Mouse (Mus musculus) spleen, adult 2 months (tissue): ENCODE data around the gene Cd5. TPM values are rescaled to one million over a fixed set of nuclear protein-coding genes. Genes with fewer than 3 reads are reported as not detected.
A peak's percentile ranks its signal among the peaks of the same experiment; 100 is the strongest.

Experiments
- DNase-seq, 2 experiments: peaks; one replicate each; pipeline versions ENCODE4 v3.0.0 to v3.0.0-alpha.2; 2012 to 2021; ENCODE audit warnings: low spot score in 2 of 2, low read depth in 1 of 2
- H3K27ac ChIP-seq: fragments of 200-500 bp; 2 replicates; pipeline ENCODE4 v1.5.1; 2012; ENCODE audit warnings: low read length, inconsistent platforms; ENCODE audit not compliant: insufficient read depth
- H3K27me3 ChIP-seq: fragments of 200-500 bp; 2 replicates; pipeline ENCODE4 v1.6.1; 2012; ENCODE audit warnings: mild to moderate bottlenecking, moderate library complexity, low read length, inconsistent platforms; ENCODE audit not compliant: control insufficient read depth, insufficient read depth
- H3K36me3 ChIP-seq: fragments of 200-500 bp; 2 replicates; pipeline ENCODE4 v1.6.1; 2012; ENCODE audit warnings: mild to moderate bottlenecking, low read length, inconsistent platforms; ENCODE audit not compliant: control insufficient read depth, insufficient read depth
- H3K4me1 ChIP-seq: fragments of 200-500 bp; 2 replicates; pipeline ENCODE4 v1.6.1; 2011; ENCODE audit warnings: inconsistent platforms; ENCODE audit not compliant: control insufficient read depth, insufficient read depth, insufficient read length
- H3K4me3 ChIP-seq: fragments of 200-500 bp; 2 replicates; pipeline ENCODE4 v1.5.1; 2011; ENCODE audit warnings: mild to moderate bottlenecking, inconsistent platforms; ENCODE audit not compliant: insufficient read depth, insufficient read length; ENCODE audit errors: extremely low read depth
- CTCF ChIP-seq: fragments of 200-500 bp; IDR thresholded peaks from 2 replicates; pipeline ENCODE4 v1.5.1; 2011; ENCODE audit warnings: mild to moderate bottlenecking, inconsistent platforms; ENCODE audit not compliant: insufficient read depth, insufficient read length, insufficient replicate concordance; ENCODE audit errors: extremely low read depth
- POLR2A ChIP-seq: fragments of 200-500 bp; IDR thresholded peaks from 2 replicates; pipeline ENCODE4 v1.6.1; 2011; ENCODE audit warnings: low read depth, low read length, inconsistent platforms
- WGBS: fragments of 180-500 bp; shearing (Covaris S2); methylation state at CpG from one replicate; pipeline ENCODE4 v1.1.7; 2018; 5-methylcytosine and 5-hydroxymethylcytosine counted together
- polyA plus RNA-seq: library from polyadenylated mRNA; depleted of rRNA; stranded (reverse); fragments of >200 nt; gene quantifications from 2 replicates; pipeline ENCODE4 v1.2.3, GENCODE M21; 2012

The Cd5 gene
- polyA plus RNA-seq, 1 experiment, result 35.2 TPM

- no peak overlapping the region for H3K4me3 ChIP-seq
- H3K36me3 ChIP-seq, result no peaks in the 10 kb centered on the region
- no peak for DNase-seq
- no peak overlapping the region for H3K27ac ChIP-seq
- 80% methylated on average over 5 of the region's 5 CpGs for WGBS
- TF ChIP-seq POLR2A (no peak), CTCF (no peak)
- H3K4me1 ChIP-seq, result peaks cover 2% of the 10 kb centered on the region; the same call in 1 of the 2 replicates
- H3K27me3 ChIP-seq, result no peaks in the 10 kb centered on the region
Observed at GRCm38 (mm10) chr19:10723649-10724048, 15.2 kb downstream of the Cd5 start.

- Histone ChIP-seq H3K27ac (no peak overlapping the region), H3K4me1 (peaks cover under 1% of the 10 kb centered on the region; the same call in 1 of the 2 replicates), H3K36me3 (no peaks in the 10 kb centered on the region), H3K4me3 (no peak overlapping the region), H3K27me3 (no peaks in the 10 kb centered on the region)
- 42% methylated on average over 13 of the region's 13 CpGs for WGBS
- no peak for TF ChIP-seq POLR2A
- TF ChIP-seq CTCF, result no peak
- no peak for DNase-seq
Observed at GRCm38 (mm10) chr19:10723084-10723483, 15.7 kb downstream of the Cd5 start.

- H3K27ac ChIP-seq, result 0 out of 2 replicates have a peak overlapping the region, but pooled peaks have one; percentile 10
- WGBS, result 20% methylated on average over 5 of the region's 5 CpGs
- TF ChIP-seq CTCF (no peak), POLR2A (no peak)
- no peaks in the 10 kb centered on the region for H3K4me1 ChIP-seq
- no peak for DNase-seq
- H3K4me3 ChIP-seq, result no peak overlapping the region
- H3K27me3 ChIP-seq, result no peaks in the 10 kb centered on the region
- H3K36me3 ChIP-seq, result no peaks in the 10 kb centered on the region
Observed at GRCm38 (mm10) chr19:10721064-10721463, 17.7 kb downstream of the Cd5 start.

- 33% methylated on average over 3 of the region's 3 CpGs for WGBS
- H3K27me3 ChIP-seq, result no peaks in the 10 kb centered on the region
- no peaks in the 10 kb centered on the region for H3K36me3 ChIP-seq
- H3K27ac ChIP-seq, result 0 out of 2 replicates have a peak overlapping the region, but pooled peaks have one; percentile 10
- H3K4me3 ChIP-seq, result no peak overlapping the region
- DNase-seq, result no peak
- TF ChIP-seq CTCF (no peak), POLR2A (no peak)
- no peaks in the 10 kb centered on the region for H3K4me1 ChIP-seq
Observed at GRCm38 (mm10) chr19:10720524-10720923, 18.3 kb downstream of the Cd5 start.

- no peaks in the 10 kb centered on the region for H3K4me1 ChIP-seq
- 95% methylated on average over 2 of the region's 2 CpGs for WGBS
- H3K36me3 ChIP-seq, result no peaks in the 10 kb centered on the region
- TF ChIP-seq CTCF (no peak), POLR2A (no peak)
- H3K27ac ChIP-seq, result 0 out of 2 replicates have a peak overlapping the region, but pooled peaks have one; percentile 8
- H3K4me3 ChIP-seq, result no peak overlapping the region
- H3K27me3 ChIP-seq, result no peaks in the 10 kb centered on the region
- DNase-seq, result no peak
Observed at GRCm38 (mm10) chr19:10719751-10720150, 19.1 kb downstream of the Cd5 start.

- Histone ChIP-seq H3K36me3 (peaks cover 2% of the 10 kb centered on the region; the same call in 1 of the 2 replicates), H3K4me3 (no peak overlapping the region), H3K27ac (no peak overlapping the region), H3K27me3 (no peaks in the 10 kb centered on the region), H3K4me1 (no peaks in the 10 kb centered on the region)
- 72% methylated on average over 7 of the region's 7 CpGs for WGBS
- no peak for TF ChIP-seq CTCF
- TF ChIP-seq POLR2A, result no peak
- DNase-seq, result no peak
Observed at GRCm38 (mm10) chr19:10718251-10718775, 20.5 kb downstream of the Cd5 start.

- DNase-seq, result no peak
- WGBS, result 73% methylated on average over 6 of the region's 6 CpGs
- no peak for TF ChIP-seq POLR2A
- TF ChIP-seq CTCF, result no peak
- Histone ChIP-seq H3K27ac (no peak overlapping the region), H3K4me1 (no peaks in the 10 kb centered on the region), H3K27me3 (no peaks in the 10 kb centered on the region), H3K4me3 (no peak overlapping the region), H3K36me3 (peaks cover 20% of the 10 kb centered on the region)
Observed at GRCm38 (mm10) chr19:10715476-10715875, 23.3 kb downstream of the Cd5 start.
